Mouse (Mus musculus): Measurements from ENCODE around the gene Slc30a1. TPM values are rescaled to one million over a fixed set of nuclear protein-coding genes. Genes with fewer than 3 reads are reported as not detected.

The Slc30a1 gene
- polyA plus RNA-seq, 1 experiment from 2014 or later, result 5.6 TPM

- Histone ChIP-seq H3K27ac (ENCODE audit: low read length) (no peak overlapping the region), H3K9me3 (ENCODE audit: low read length) (no peaks in the 10 kb centered on the region), H3K4me1 (ENCODE audit: insufficient read depth, low read depth, low read length) (no peaks in the 10 kb centered on the region), H3K4me2 (replicated peaks; ENCODE audit: low read depth, low read length) (no peak overlapping the region), H3K36me3 (ENCODE audit: insufficient read depth, low read length) (no peaks in the 10 kb centered on the region), H3K9ac (replicated peaks; ENCODE audit: low read depth) (no peak overlapping the region), H3K27me3 (replicated peaks; ENCODE audit: insufficient read depth, low read length) (no peaks in the 10 kb centered on the region), H3K4me3 (ENCODE audit: low read depth, low read length) (no peak overlapping the region)
- WGBS, result 72% methylated on average over 8 of the region's 8 CpGs
- DNase-seq (ENCODE audit: low spot score), result no peak
- no peak for ATAC-seq
- TF ChIP-seq CTCF (IDR thresholded peaks at IDR 0.05) (no peak), EP300 (IDR thresholded peaks at IDR 0.05) (no peak)
These were observed 42.0 kb upstream of the Slc30a1 start for GRCm38 (mm10) chr1:191864551-191865027.

GRCm38 (mm10) chr1:191872076-191872710 is 34.4 kb upstream of the Slc30a1 start:
- no peaks in the 10 kb centered on the region; the same call in 1 of the 2 replicates for H3K4me1 ChIP-seq (ENCODE audit: insufficient read depth, low read depth, low read length)
- H3K27me3 ChIP-seq (replicated peaks; ENCODE audit: insufficient read depth, low read length), result no peaks in the 10 kb centered on the region
- no peak for ATAC-seq
- H3K4me3 ChIP-seq (ENCODE audit: low read depth, low read length), result no peak overlapping the region
- no peak for DNase-seq (ENCODE audit: low spot score)
- no peak overlapping the region for H3K9ac ChIP-seq (replicated peaks; ENCODE audit: low read depth)
- no peak overlapping the region for H3K27ac ChIP-seq (ENCODE audit: low read length)
- H3K9me3 ChIP-seq (ENCODE audit: low read length), result no peaks in the 10 kb centered on the region
- H3K4me2 ChIP-seq (replicated peaks; ENCODE audit: low read depth, low read length), result no peak overlapping the region
- no peaks in the 10 kb centered on the region for H3K36me3 ChIP-seq (ENCODE audit: insufficient read depth, low read length)
- TF ChIP-seq EP300 (IDR thresholded peaks at IDR 0.05), result no peak
- no peak for TF ChIP-seq CTCF (IDR thresholded peaks at IDR 0.05)
- 61% methylated on average over 6 of the region's 6 CpGs for WGBS

- DNase-seq (ENCODE audit: low spot score) (no peak), ATAC-seq (no peak)
- Histone ChIP-seq H3K27me3 (replicated peaks; ENCODE audit: insufficient read depth, low read length) (no peaks in the 10 kb centered on the region), H3K9ac (replicated peaks; ENCODE audit: low read depth) (no peak overlapping the region), H3K4me1 (ENCODE audit: insufficient read depth, low read depth, low read length) (no peaks in the 10 kb centered on the region; the same call in 1 of the 2 replicates), H3K4me2 (replicated peaks; ENCODE audit: low read depth, low read length) (no peak overlapping the region), H3K27ac (ENCODE audit: low read length) (no peak overlapping the region), H3K9me3 (ENCODE audit: low read length) (no peaks in the 10 kb centered on the region), H3K4me3 (ENCODE audit: low read depth, low read length) (no peak overlapping the region), H3K36me3 (ENCODE audit: insufficient read depth, low read length) (no peaks in the 10 kb centered on the region)
- 66% methylated on average over 7 of the region's 7 CpGs for WGBS
- no peak for TF ChIP-seq CTCF (IDR thresholded peaks at IDR 0.05)
- TF ChIP-seq EP300 (IDR thresholded peaks at IDR 0.05), result no peak
These were observed 31.6 kb upstream of the Slc30a1 start for GRCm38 (mm10) chr1:191875006-191875405.

GRCm38 (mm10) chr1:191875683-191876305 is 30.8 kb upstream of the Slc30a1 start:
- no peaks in the 10 kb centered on the region for H3K36me3 ChIP-seq (ENCODE audit: insufficient read depth, low read length)
- ATAC-seq (no peak), DNase-seq (ENCODE audit: low spot score) (no peak)
- TF ChIP-seq EP300 (IDR thresholded peaks at IDR 0.05) (no peak), CTCF (IDR thresholded peaks at IDR 0.05) (no peak)
- H3K9me3 ChIP-seq (ENCODE audit: low read length), result no peaks in the 10 kb centered on the region
- WGBS, result 34% methylated on average over 9 of the region's 9 CpGs
- H3K4me2 ChIP-seq (replicated peaks; ENCODE audit: low read depth, low read length), result no peak overlapping the region
- no peaks in the 10 kb centered on the region for H3K27me3 ChIP-seq (replicated peaks; ENCODE audit: insufficient read depth, low read length)
- no peak overlapping the region for H3K4me3 ChIP-seq (ENCODE audit: low read depth, low read length)
- no peak overlapping the region for H3K27ac ChIP-seq (ENCODE audit: low read length)
- no peaks in the 10 kb centered on the region; the same call in 1 of the 2 replicates for H3K4me1 ChIP-seq (ENCODE audit: insufficient read depth, low read depth, low read length)
- no peak overlapping the region for H3K9ac ChIP-seq (replicated peaks; ENCODE audit: low read depth)

- DNase-seq (ENCODE audit: low spot score) (no peak), ATAC-seq (no peak)
- H3K4me3 ChIP-seq (ENCODE audit: low read depth, low read length), result no peak overlapping the region
- WGBS, result 52% methylated on average over 10 of the region's 10 CpGs
- TF ChIP-seq CTCF (IDR thresholded peaks at IDR 0.05) (no peak), EP300 (IDR thresholded peaks at IDR 0.05) (no peak)
- H3K36me3 ChIP-seq (ENCODE audit: insufficient read depth, low read length), result no peaks in the 10 kb centered on the region
- H3K4me1 ChIP-seq (ENCODE audit: insufficient read depth, low read depth, low read length), result no peaks in the 10 kb centered on the region; the same call in 1 of the 2 replicates
- H3K9me3 ChIP-seq (ENCODE audit: low read length), result no peaks in the 10 kb centered on the region
- no peak overlapping the region for H3K27ac ChIP-seq (ENCODE audit: low read length)
- no peak overlapping the region for H3K4me2 ChIP-seq (replicated peaks; ENCODE audit: low read depth, low read length)
- no peaks in the 10 kb centered on the region for H3K27me3 ChIP-seq (replicated peaks; ENCODE audit: insufficient read depth, low read length)
- H3K9ac ChIP-seq (replicated peaks; ENCODE audit: low read depth), result no peak overlapping the region
These were observed 28.9 kb upstream of the Slc30a1 start for GRCm38 (mm10) chr1:191877681-191878080.

- no peak overlapping the region for H3K4me3 ChIP-seq (ENCODE audit: low read depth, low read length)
- TF ChIP-seq EP300 (IDR thresholded peaks at IDR 0.05), result no peak
- no peak for TF ChIP-seq CTCF (IDR thresholded peaks at IDR 0.05)
- H3K4me1 ChIP-seq (ENCODE audit: insufficient read depth, low read depth, low read length), result no peaks in the 10 kb centered on the region; the same call in 1 of the 2 replicates
- WGBS, result 59% methylated on average over 4 of the region's 4 CpGs
- no peaks in the 10 kb centered on the region for H3K36me3 ChIP-seq (ENCODE audit: insufficient read depth, low read length)
- no peak overlapping the region for H3K9ac ChIP-seq (replicated peaks; ENCODE audit: low read depth)
- no peak for DNase-seq (ENCODE audit: low spot score)
- no peak overlapping the region for H3K4me2 ChIP-seq (replicated peaks; ENCODE audit: low read depth, low read length)
- no peaks in the 10 kb centered on the region for H3K27me3 ChIP-seq (replicated peaks; ENCODE audit: insufficient read depth, low read length)
- no peak for ATAC-seq
- H3K27ac ChIP-seq (ENCODE audit: low read length), result no peak overlapping the region
- no peaks in the 10 kb centered on the region for H3K9me3 ChIP-seq (ENCODE audit: low read length)
These were observed 28.0 kb upstream of the Slc30a1 start for GRCm38 (mm10) chr1:191878518-191878921.
